Mouse (Mus musculus): ENCODE results near the gene Vmn2r80. TPM values are rescaled to one million over a fixed set of nuclear protein-coding genes. Genes with fewer than 3 reads are reported as not detected.
"Not testable (repeated sequence)": the region's sequence is repeated elsewhere in the genome, so short reads cannot be mapped to it uniquely, and the experiment has no call there.

The Vmn2r80 gene
- polyA plus RNA-seq (2014; fragmentation: Nextera tagmentation; extraction: Ambion mirVana): not detected in 2 replicates

DNA sequence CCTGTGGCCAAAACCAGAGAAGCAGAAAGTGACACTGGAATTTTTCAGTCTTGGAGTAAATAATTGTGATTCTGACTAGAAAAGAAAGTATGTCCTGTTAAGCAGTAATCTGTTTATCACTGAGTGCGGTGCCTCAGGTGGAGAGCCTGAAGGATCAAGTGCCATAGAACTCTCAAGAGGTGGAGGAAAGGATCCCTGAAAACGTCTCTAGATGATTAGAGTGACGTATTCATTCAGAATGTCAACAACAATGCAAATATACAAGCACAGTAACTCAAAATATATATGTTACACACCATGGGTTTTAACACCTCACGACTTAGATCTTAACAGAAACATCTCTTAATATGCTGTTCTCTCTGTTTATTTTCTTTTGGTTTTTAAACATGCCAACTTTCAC is at the start of gene Vmn2r80:
Gene Vmn2r80 (plus strand): TSS at position 301 of the 400 bp plus-strand sequence.
- not testable (repeated sequence) for H3K4me2 ChIP-seq (ENCODE audit: low read length); H3K27ac ChIP-seq (ENCODE audit: low read depth); H3K9ac ChIP-seq (ENCODE audit: low read length); H3K27me3 ChIP-seq (replicated peaks; ENCODE audit: control insufficient read depth, insufficient read depth, low read length); H3K4me1 ChIP-seq (replicated peaks; ENCODE audit: control insufficient read depth, insufficient read depth, low read length); H3K36me3 ChIP-seq (ENCODE audit: control insufficient read depth, insufficient read depth, low read length); H3K9me3 ChIP-seq (ENCODE audit: control insufficient read depth, low read length); DNase-seq (ENCODE audit: low spot score); H3K4me3 ChIP-seq (ENCODE audit: low read depth, low read length); ATAC-seq (replicated peaks; ENCODE audit: low FRiP score, low TSS enrichment, low read depth)
- WGBS: 66% methylated on average over 4 of the region's 4 CpGs

DNA sequence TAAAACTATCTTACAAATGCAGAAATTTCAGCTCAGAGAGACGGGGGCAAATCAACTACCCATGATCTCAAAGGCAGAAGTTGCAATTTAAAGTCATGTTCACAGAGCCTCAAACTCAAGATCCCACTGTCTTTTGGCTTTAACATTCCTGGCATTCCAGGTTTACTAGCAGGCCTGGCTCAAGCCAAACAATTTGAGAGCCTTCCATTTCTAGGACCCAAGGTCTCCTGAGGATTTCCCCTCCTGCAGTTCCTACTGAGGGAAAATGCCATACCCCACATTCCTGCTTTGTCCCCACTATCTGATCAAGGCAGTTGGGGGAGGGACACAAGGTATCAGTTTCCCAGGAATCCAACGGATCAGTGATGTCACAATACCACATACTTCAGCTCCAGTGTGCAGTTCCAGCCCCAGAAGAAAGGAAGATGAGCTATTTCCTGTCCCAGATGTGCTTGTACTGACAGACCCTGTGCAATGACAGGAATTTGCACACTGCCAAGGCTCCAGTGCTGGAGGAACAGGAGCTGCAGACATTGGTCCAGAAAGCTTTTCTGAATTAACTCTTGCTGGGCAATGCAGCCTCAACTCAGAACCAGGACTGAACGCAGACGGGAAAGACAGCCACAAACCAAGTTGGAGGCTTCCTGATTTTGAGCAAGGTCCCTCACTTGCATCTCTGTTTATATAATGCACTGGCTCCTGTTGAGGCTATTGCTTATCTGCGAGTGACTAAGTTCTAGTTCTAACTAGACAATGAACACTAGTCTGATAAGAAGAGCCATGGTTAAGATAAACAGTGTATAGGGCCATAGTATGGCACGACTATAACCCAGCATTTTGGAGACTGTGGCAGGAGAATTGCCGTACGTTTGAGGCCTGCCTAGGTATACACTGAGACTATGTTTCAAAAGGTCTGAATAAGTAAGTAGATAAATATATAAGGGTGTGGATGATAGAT is 42.0 kb upstream of the Vmn2r80 start:
- Histone ChIP-seq H3K4me3 (ENCODE audit: low read depth, low read length) (no peak overlapping the region), H3K4me1 (replicated peaks; ENCODE audit: control insufficient read depth, insufficient read depth, low read length) (peaks cover 14% of the 10 kb centered on the region), H3K27ac (ENCODE audit: low read depth) (peak overlapping the region; percentile 52), H3K9ac (ENCODE audit: low read length) (no peak overlapping the region), H3K27me3 (replicated peaks; ENCODE audit: control insufficient read depth, insufficient read depth, low read length) (no peaks in the 10 kb centered on the region), H3K36me3 (ENCODE audit: control insufficient read depth, insufficient read depth, low read length) (no peaks in the 10 kb centered on the region), H3K9me3 (ENCODE audit: control insufficient read depth, low read length) (no peaks in the 10 kb centered on the region), H3K4me2 (ENCODE audit: low read length) (no peak overlapping the region)
- DNase-seq (ENCODE audit: low spot score): no peak
- 34% methylated on average over 8 of the region's 8 CpGs for WGBS
- peak; percentile 66; the same call in 1 of the 2 replicates for ATAC-seq (replicated peaks; ENCODE audit: low FRiP score, low TSS enrichment, low read depth)

- WGBS: 54% methylated on average over 2 of the region's 2 CpGs
- no peak for ATAC-seq (replicated peaks; ENCODE audit: low FRiP score, low TSS enrichment, low read depth)
Observed at GRCm38 (mm10) chr10:79107531-79107930, 41.0 kb upstream of the Vmn2r80 start.

DNA sequence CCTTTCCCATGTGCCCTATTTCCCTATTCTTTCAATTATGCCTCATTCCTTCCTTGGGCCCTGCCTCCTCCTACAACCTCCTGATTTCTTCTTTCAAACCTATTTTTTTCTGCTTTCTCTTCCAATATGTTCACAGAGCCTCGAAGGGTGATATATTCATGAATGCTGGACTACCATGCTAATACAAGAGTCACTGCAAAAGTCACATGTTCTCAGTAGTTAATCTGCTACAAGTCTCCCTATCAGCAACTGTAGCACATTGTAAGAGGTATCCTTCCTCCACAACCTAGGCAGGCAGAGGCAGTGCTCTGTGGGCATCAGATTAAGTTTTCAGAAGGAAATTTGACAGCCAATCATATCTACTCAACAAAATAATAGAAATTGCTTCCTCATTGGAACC is 39.4 kb upstream of the Vmn2r80 start:
- Histone ChIP-seq H3K9me3 (ENCODE audit: control insufficient read depth, low read length) (no peaks in the 10 kb centered on the region), H3K4me3 (ENCODE audit: low read depth, low read length) (no peak overlapping the region), H3K4me1 (replicated peaks; ENCODE audit: control insufficient read depth, insufficient read depth, low read length) (peaks cover 7% of the 10 kb centered on the region), H3K9ac (ENCODE audit: low read length) (no peak overlapping the region), H3K4me2 (ENCODE audit: low read length) (no peak overlapping the region), H3K27ac (ENCODE audit: low read depth) (no peak overlapping the region), H3K27me3 (replicated peaks; ENCODE audit: control insufficient read depth, insufficient read depth, low read length) (no peaks in the 10 kb centered on the region), H3K36me3 (ENCODE audit: control insufficient read depth, insufficient read depth, low read length) (no peaks in the 10 kb centered on the region)
- 84% methylated on average over 1 of the region's 1 CpGs for WGBS
- DNase-seq (ENCODE audit: low spot score) (no peak), ATAC-seq (replicated peaks; ENCODE audit: low FRiP score, low TSS enrichment, low read depth) (no peak)

More at GRCm38 (mm10) chr10:79107531-79107930, 41.0 kb upstream of the Vmn2r80 start:
- Histone ChIP-seq H3K27ac (ENCODE audit: low read depth) (no peak overlapping the region), H3K4me3 (ENCODE audit: low read depth, low read length) (no peak overlapping the region), H3K36me3 (ENCODE audit: control insufficient read depth, insufficient read depth, low read length) (no peaks in the 10 kb centered on the region), H3K4me1 (replicated peaks; ENCODE audit: control insufficient read depth, insufficient read depth, low read length) (peaks cover 7% of the 10 kb centered on the region), H3K4me2 (ENCODE audit: low read length) (no peak overlapping the region), H3K9me3 (ENCODE audit: control insufficient read depth, low read length) (no peaks in the 10 kb centered on the region), H3K9ac (ENCODE audit: low read length) (no peak overlapping the region), H3K27me3 (replicated peaks; ENCODE audit: control insufficient read depth, insufficient read depth, low read length) (no peaks in the 10 kb centered on the region)
- no peak for DNase-seq (ENCODE audit: low spot score)

DNA sequence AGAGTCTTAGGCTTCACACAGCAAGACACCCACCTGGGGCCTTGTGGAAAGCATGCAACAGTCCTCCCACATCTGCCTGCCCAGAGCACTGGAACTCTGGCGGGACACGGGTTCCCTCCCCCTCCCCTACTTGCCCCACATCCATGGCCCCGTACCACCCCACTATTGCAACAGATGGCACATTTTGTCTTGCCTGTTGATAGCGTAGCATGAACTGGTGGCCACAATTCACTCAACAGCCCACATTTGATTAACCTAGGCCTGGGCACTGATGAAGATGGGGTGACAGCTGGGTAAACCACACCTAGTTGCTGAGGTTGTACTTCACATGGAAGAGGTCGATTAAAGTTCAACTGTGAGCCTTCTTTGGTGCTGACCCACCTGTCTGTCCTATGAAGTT is 38.1 kb upstream of the Vmn2r80 start:
- no peaks in the 10 kb centered on the region for H3K36me3 ChIP-seq (ENCODE audit: control insufficient read depth, insufficient read depth, low read length)
- H3K4me1 ChIP-seq (replicated peaks; ENCODE audit: control insufficient read depth, insufficient read depth, low read length): peaks cover 7% of the 10 kb centered on the region
- no peak overlapping the region for H3K27ac ChIP-seq (ENCODE audit: low read depth)
- no peak overlapping the region for H3K4me3 ChIP-seq (ENCODE audit: low read depth, low read length)
- H3K27me3 ChIP-seq (replicated peaks; ENCODE audit: control insufficient read depth, insufficient read depth, low read length): no peaks in the 10 kb centered on the region
- WGBS: 86% methylated on average over 5 of the region's 5 CpGs
- DNase-seq (ENCODE audit: low spot score): no peak
- no peak overlapping the region for H3K9ac ChIP-seq (ENCODE audit: low read length)
- no peak for ATAC-seq (replicated peaks; ENCODE audit: low FRiP score, low TSS enrichment, low read depth)
- no peak overlapping the region for H3K4me2 ChIP-seq (ENCODE audit: low read length)
- H3K9me3 ChIP-seq (ENCODE audit: control insufficient read depth, low read length): no peaks in the 10 kb centered on the region

- 59% methylated on average over 1 of the region's 1 CpGs for WGBS
Observed at GRCm38 (mm10) chr10:79115085-79115484, 33.5 kb upstream of the Vmn2r80 start.

DNA sequence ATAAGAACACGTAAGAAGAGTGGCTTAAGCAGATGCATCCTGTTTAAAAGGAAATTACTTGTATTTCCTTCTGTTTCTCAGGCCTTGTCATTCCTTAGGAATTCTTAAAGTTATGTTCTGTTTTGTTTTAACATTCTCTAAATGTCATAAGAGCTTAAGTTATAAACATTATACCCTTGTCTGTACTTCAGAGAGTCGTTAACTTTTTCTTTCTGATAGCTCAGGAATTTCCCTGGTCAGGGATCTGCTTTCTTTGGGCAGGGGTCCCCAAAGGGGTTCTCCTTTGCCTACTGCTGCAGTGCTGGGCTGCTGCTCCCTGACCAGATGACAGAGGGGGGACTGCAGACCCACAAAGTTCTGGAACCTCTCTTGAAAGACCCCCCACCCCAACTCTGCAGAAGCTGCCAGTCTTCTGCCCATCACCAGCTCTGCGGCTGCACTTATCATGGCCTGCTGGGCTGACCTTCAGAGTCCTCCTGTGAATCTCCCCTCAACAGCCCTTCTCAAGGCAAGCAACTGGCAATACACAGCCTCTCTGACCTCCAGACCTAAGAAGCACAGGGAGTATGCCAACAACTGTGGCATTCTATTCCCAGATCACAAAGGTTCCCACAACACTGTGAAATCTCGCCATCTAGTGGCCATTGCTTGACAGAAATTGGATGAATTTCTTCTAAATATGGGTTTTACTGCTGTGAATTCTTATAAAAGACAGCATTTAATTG is 32.3 kb upstream of the Vmn2r80 start:
- no peaks in the 10 kb centered on the region for H3K9me3 ChIP-seq (ENCODE audit: control insufficient read depth, low read length)
- H3K4me2 ChIP-seq (ENCODE audit: low read length): peak overlapping the region; percentile 1; the same call in 1 of the 2 replicates
- no peaks in the 10 kb centered on the region for H3K27me3 ChIP-seq (replicated peaks; ENCODE audit: control insufficient read depth, insufficient read depth, low read length)
- H3K27ac ChIP-seq (ENCODE audit: low read depth): peak overlapping the region; percentile 86
- DNase-seq (ENCODE audit: low spot score) (peak; percentile 75), ATAC-seq (replicated peaks; ENCODE audit: low FRiP score, low TSS enrichment, low read depth) (peak; percentile 78)
- no peak overlapping the region for H3K4me3 ChIP-seq (ENCODE audit: low read depth, low read length)
- H3K36me3 ChIP-seq (ENCODE audit: control insufficient read depth, insufficient read depth, low read length): no peaks in the 10 kb centered on the region
- peaks cover 3% of the 10 kb centered on the region; the same call in 1 of the 2 replicates for H3K4me1 ChIP-seq (replicated peaks; ENCODE audit: control insufficient read depth, insufficient read depth, low read length)
- no peak overlapping the region for H3K9ac ChIP-seq (ENCODE audit: low read length)
- 19% methylated on average over 4 of the region's 4 CpGs for WGBS

More at GRCm38 (mm10) chr10:79115085-79115484, 33.5 kb upstream of the Vmn2r80 start:
- Histone ChIP-seq H3K36me3 (ENCODE audit: control insufficient read depth, insufficient read depth, low read length) (no peaks in the 10 kb centered on the region), H3K9me3 (ENCODE audit: control insufficient read depth, low read length) (no peaks in the 10 kb centered on the region), H3K9ac (ENCODE audit: low read length) (no peak overlapping the region), H3K27ac (ENCODE audit: low read depth) (0 out of 2 replicates have a peak overlapping the region, but pooled peaks have one; percentile 1), H3K4me2 (ENCODE audit: low read length) (no peak overlapping the region), H3K4me1 (replicated peaks; ENCODE audit: control insufficient read depth, insufficient read depth, low read length) (peaks cover 3% of the 10 kb centered on the region; the same call in 1 of the 2 replicates), H3K4me3 (ENCODE audit: low read depth, low read length) (no peak overlapping the region), H3K27me3 (replicated peaks; ENCODE audit: control insufficient read depth, insufficient read depth, low read length) (no peaks in the 10 kb centered on the region)
- DNase-seq (ENCODE audit: low spot score) (no peak), ATAC-seq (replicated peaks; ENCODE audit: low FRiP score, low TSS enrichment, low read depth) (no peak)

DNA sequence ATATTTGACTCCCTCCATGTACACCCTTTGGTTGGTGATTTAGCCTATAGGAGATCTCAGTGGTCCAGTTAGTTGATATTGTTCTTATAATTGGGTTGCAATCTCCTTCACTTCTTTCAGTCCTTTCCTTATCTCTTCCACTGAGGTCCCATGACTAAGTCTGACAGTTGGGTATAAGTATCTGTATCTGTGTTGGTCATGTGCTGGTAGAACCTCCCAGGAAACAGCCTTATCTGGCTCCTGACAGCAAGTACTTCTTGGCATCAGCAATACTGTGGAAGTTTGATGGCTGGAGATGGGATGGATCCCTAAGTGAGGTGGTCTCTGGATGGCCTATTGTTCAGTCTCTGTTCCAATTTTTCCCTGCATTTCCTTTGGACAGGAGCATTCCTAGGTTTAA is 3.0 kb downstream of the Vmn2r80 start:
- no peaks in the 10 kb centered on the region for H3K27me3 ChIP-seq (replicated peaks; ENCODE audit: control insufficient read depth, insufficient read depth, low read length)
- H3K36me3 ChIP-seq (ENCODE audit: control insufficient read depth, insufficient read depth, low read length): no peaks in the 10 kb centered on the region
- H3K4me1 ChIP-seq (replicated peaks; ENCODE audit: control insufficient read depth, insufficient read depth, low read length): no peaks in the 10 kb centered on the region
- H3K27ac ChIP-seq (ENCODE audit: low read depth): no peak overlapping the region
- DNase-seq (ENCODE audit: low spot score) (no peak), ATAC-seq (replicated peaks; ENCODE audit: low FRiP score, low TSS enrichment, low read depth) (no peak)
- no peaks in the 10 kb centered on the region for H3K9me3 ChIP-seq (ENCODE audit: control insufficient read depth, low read length)
- H3K9ac ChIP-seq (ENCODE audit: low read length): no peak overlapping the region
- H3K4me2 ChIP-seq (ENCODE audit: low read length): no peak overlapping the region
- no peak overlapping the region for H3K4me3 ChIP-seq (ENCODE audit: low read depth, low read length)

Measured in intestine, embryonic 14.5 days (tissue).